Comparison of ENCODE assay signal across 24 mouse cellular contexts in the genomic region with DNA sequence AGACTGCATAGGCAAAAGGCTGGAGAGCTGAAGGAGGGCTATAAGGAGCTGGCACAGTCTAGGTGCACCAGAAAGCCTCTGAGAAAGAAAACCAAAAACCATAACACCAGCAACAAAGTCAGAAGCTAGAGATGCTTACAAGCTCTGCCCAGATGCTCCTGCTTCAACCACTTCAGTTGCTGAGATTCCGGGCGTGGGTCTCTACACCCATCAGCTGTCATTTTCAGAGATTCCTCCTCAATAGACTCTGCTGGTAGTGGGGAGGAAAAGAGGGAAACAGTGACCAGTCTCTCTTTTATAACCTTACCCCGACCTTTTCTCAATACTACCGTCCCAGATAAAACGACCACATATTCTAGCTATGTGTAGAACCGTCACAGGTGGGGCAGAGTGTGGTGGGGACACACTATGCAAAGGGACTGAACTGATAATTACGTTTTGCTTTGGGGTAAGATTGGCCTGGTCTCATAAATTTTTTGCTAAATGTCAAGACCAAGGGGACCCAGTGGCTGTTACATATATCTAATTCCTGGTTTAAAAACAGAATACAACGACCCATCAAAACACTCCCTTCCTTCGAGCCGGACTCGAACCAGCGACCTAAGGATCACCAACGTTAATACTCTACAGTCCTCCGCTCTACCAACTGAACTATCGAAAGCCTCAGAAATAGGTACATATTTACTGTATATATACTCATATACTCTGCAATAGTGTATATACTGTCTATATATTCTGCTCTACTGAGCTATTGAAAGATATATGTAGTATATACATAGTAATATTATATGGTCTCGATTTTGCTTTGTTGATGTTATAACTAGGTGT. TPM values are rescaled to one million over a fixed set of nuclear protein-coding genes. Genes with fewer than 3 reads are reported as not detected.
A peak's percentile ranks its signal among the peaks of the same experiment; 100 is the strongest.
DNase-seq lines count a peak whose midpoint lies in the region; ATAC-seq lines count a peak whose summit lies in the region.
"Had no signal": no experiment of that assay in that cellular context is flagged by ENCODE, and none has a peak within 500 bp of the region (broad histone marks: within the 10 kb centered on the region; RNA-seq: fewer than 3 reads in every experiment).

No protein-coding gene starts in this region.

- H3K4me3 ChIP-seq in heart, embryonic 11.5 days (ENCODE audit: low read depth, low read length) = no peak overlapping the region; the same call in 1 of the 2 replicates
- H3K4me3 ChIP-seq: midbrain, embryonic 13.5 days had no signal

- H3K27ac ChIP-seq in heart, embryonic 11.5 days (ENCODE audit: low read depth, low read length) = no peak overlapping the region
- H3K27ac ChIP-seq: embryonic facial prominence, embryonic 15.5 days; hindbrain, embryonic 10.5 days; kidney, embryonic 15.5 days; lung, embryonic 15.5 days; macrophage; midbrain, embryonic 13.5 days had no signal

- H3K9me3 ChIP-seq in heart, embryonic 11.5 days (replicated peaks; ENCODE audit: control insufficient read depth, low read length) = no peaks in the 10 kb centered on the region
- H3K9me3 ChIP-seq: embryonic facial prominence, embryonic 15.5 days; hindbrain, embryonic 10.5 days; kidney, embryonic 15.5 days; lung, embryonic 15.5 days; midbrain, embryonic 13.5 days had no signal

- DNase-seq in heart, postnatal 4 days = no peak
- DNase-seq in 3T3-L1 (ENCODE audit: low read depth, low spot score) (peak; percentile 69), 416B (ENCODE audit: low read depth) (peak; percentile 66), MEL-GATA-1-ER (ENCODE audit: extremely low read depth, low read depth) (peak; percentile 79)
- no peak for DNase-seq in right cerebral cortex, postnatal 14 days
- DNase-seq in kidney, postnatal 25 days = no peak
- DNase-seq: adrenal gland, adult 8-10 months; cerebellum, adult 18-20 months; cerebellum, postnatal 36 days; gastrocnemius, postnatal 25 days; layer of hippocampus, adult 9-11 months; spleen, adult 18-20 months; thymus, adult 18-20 months had no signal

- 55% methylated on average over 16 of the region's 16 CpGs for WGBS in heart, embryonic 11.5 days (ENCODE audit: insufficient replicate concordance)

- H3K4me2 ChIP-seq in heart, embryonic 11.5 days = peak overlapping the region; percentile 8; the same call in 1 of the 2 replicates
- H3K4me2 ChIP-seq: embryonic facial prominence, embryonic 15.5 days; midbrain, embryonic 13.5 days had no signal

- no peaks in the 10 kb centered on the region for H3K27me3 ChIP-seq in heart, embryonic 11.5 days (ENCODE audit: control insufficient read depth, insufficient read depth, low read length)
- H3K27me3 ChIP-seq: embryonic facial prominence, embryonic 15.5 days; kidney, embryonic 15.5 days; lung, embryonic 15.5 days; midbrain, embryonic 13.5 days had no signal

- H3K9ac ChIP-seq in heart, embryonic 11.5 days (ENCODE audit: low read depth, low read length) = no peak overlapping the region
- H3K9ac ChIP-seq: embryonic facial prominence, embryonic 15.5 days; kidney, embryonic 15.5 days; lung, embryonic 15.5 days; midbrain, embryonic 13.5 days had no signal

- H3K36me3 ChIP-seq in heart, embryonic 11.5 days (ENCODE audit: control insufficient read depth, insufficient read depth, low read length) = no peaks in the 10 kb centered on the region
- H3K36me3 ChIP-seq: embryonic facial prominence, embryonic 15.5 days; hindbrain, embryonic 10.5 days; kidney, embryonic 15.5 days; lung, embryonic 15.5 days; midbrain, embryonic 13.5 days had no signal

- ATAC-seq in heart, embryonic 11.5 days (replicated peaks; ENCODE audit: insufficient number of reproducible peaks, low FRiP score, low TSS enrichment) = no peak
- no peak for ATAC-seq in monocyte, adult 5-6 weeks (replicated peaks; ENCODE audit: insufficient number of reproducible peaks, low FRiP score, low TSS enrichment, poor library complexity, severe bottlenecking)
- ATAC-seq: midbrain, embryonic 13.5 days had no signal

- peaks cover 7% of the 10 kb centered on the region for H3K4me1 ChIP-seq in heart, embryonic 11.5 days (ENCODE audit: control insufficient read depth, insufficient read depth, low read length)

RNA-seq across cellular contexts. Expression of gene Abt1, which starts 4.7 kb away (rescaled TPM):
- 8.9 and 9.8 TPM in 2 replicates for polyA plus RNA-seq in heart, embryonic 11.5 days (2014; fragmentation: Nextera tagmentation; extraction: Ambion mirVana)
- 1 to 10 TPM; 5.0 to 5.6 TPM for total RNA-seq in heart, postnatal 4 days (2021)
- total RNA-seq in monocyte, adult 5-6 weeks (2017) = 12.1 to 15.9 TPM (median 13.2 TPM) in 3 replicates

RNA-seq across cellular contexts. Expression of gene Btn1a1, which starts 37.3 kb away (rescaled TPM):
- polyA plus RNA-seq in heart, embryonic 11.5 days (2014; fragmentation: Nextera tagmentation; extraction: Ambion mirVana) = 0.97 and 1.7 TPM in 2 replicates
- total RNA-seq in heart, postnatal 4 days (2021) = under 1 TPM; 0.11 to 0.24 TPM
- total RNA-seq in monocyte, adult 5-6 weeks (2017) = not detected in 3 replicates
- total RNA-seq: adrenal gland, adult 8-10 months; gastrocnemius, postnatal 25 days; left cerebral cortex, postnatal 14 days; liver, adult 2 months had no signal
- polyA plus RNA-seq: embryonic facial prominence, embryonic 15.5 days; liver, adult 2 months; macrophage; stomach, embryonic 14.5 days had no signal

RNA-seq across cellular contexts. Expression of gene Zfp322a, which starts 59.4 kb away (rescaled TPM):
- 43.4 and 43.7 TPM in 2 replicates for polyA plus RNA-seq in heart, embryonic 11.5 days (2014; fragmentation: Nextera tagmentation; extraction: Ambion mirVana)
- total RNA-seq in heart, postnatal 4 days (2021) = 10 to 100 TPM; 17.6 to 23.5 TPM
- 27.6 to 70.6 TPM (median 42.7 TPM) in 3 replicates for total RNA-seq in monocyte, adult 5-6 weeks (2017)

Comparison
In these comparisons a context has a peak if more than half of its experiments do, and no peak if none do; other contexts are left out.
1. DNase-seq: peak in 3T3-L1 (single experiment), 416B (single experiment) and MEL-GATA-1-ER (single experiment); none in heart, postnatal 4 days (single experiment), right cerebral cortex, postnatal 14 days (single experiment) and kidney, postnatal 25 days (0 of 2).